Mouse (Mus musculus) embryonic stem cell, embryonic (primary cell): Measurements from ENCODE around the gene Vegfd.

ENCODE experiments used
- CTCF ChIA-PET, 4 experiments: fragments of 300-600 bp in 2 of 4; fragments of 350-600 bp in 2 of 4; sonication (Branson Sonifier 250); formaldehyde crosslinking; loops; one replicate each; lab custom pipeline; 2022; ENCODE audit warnings: inconsistent platforms in 2 of 4; lab: Charles Lee
- POLR2A ChIA-PET, 4 experiments: fragments of 300-600 bp in 2 of 4; fragments of 350-600 bp in 2 of 4; sonication (Branson Sonifier 250); formaldehyde crosslinking; loops; one replicate each; lab custom pipeline; 2022; ENCODE audit warnings: antibody characterized with exemption in 4 of 4, inconsistent platforms in 1 of 4; lab: Charles Lee

The Vegfd gene

GRCm38 (mm10) chrX:164373081-164373480, at the start of gene Vegfd:
Gene Vegfd (plus strand): TSS chrX:164373378.
- POLR2A ChIA-PET, result no interaction called here
- CTCF ChIA-PET, result interaction anchor here in 1 of 4 experiments (0.6 kb wide), 1 partner anchor 76 kb away, joined by 5 read pairs; no protein-coding TSS in a partner anchor

GRCm38 (mm10) chrX:164323391-164323913, 49.7 kb upstream of the Vegfd start:
- CTCF ChIA-PET, result no interaction called here
- POLR2A ChIA-PET, result interaction anchor here in 1 of 4 experiments (0.6 kb wide), 1 partner anchor 25 kb away, joined by 3 read pairs; no protein-coding TSS in a partner anchor

- CTCF ChIA-PET, result no interaction called here
- POLR2A ChIA-PET, result no interaction called here
These were observed 42.8 kb upstream of the Vegfd start for GRCm38 (mm10) chrX:164330351-164330750.

GRCm38 (mm10) chrX:164330766-164331165, 42.4 kb upstream of the Vegfd start:
- ChIA-PET POLR2A (no interaction called here), CTCF (no interaction called here)

- ChIA-PET POLR2A (no interaction called here), CTCF (no interaction called here)
These were observed 34.6 kb upstream of the Vegfd start for GRCm38 (mm10) chrX:164338591-164338990.

- ChIA-PET CTCF (no interaction called here), POLR2A (no interaction called here)
These were observed 27.7 kb upstream of the Vegfd start for GRCm38 (mm10) chrX:164345359-164345938.

- ChIA-PET POLR2A (interaction anchor here in 1 of 4 experiments (0.7 kb wide), 1 partner anchor 26 kb away, joined by 3 read pairs; no protein-coding TSS in a partner anchor), CTCF (no interaction called here)
These were observed 24.2 kb upstream of the Vegfd start for GRCm38 (mm10) chrX:164348937-164349336.

- CTCF ChIA-PET, result interaction anchor here in 1 of 4 experiments (0.7 kb wide), 1 partner anchor 816 kb away, joined by 5 read pairs; the partner anchor contains the start of gene Grpr
- POLR2A ChIA-PET, result interaction anchor here in 2 of 4 experiments (0.6 to 1.0 kb wide), 2 partner anchors 20 to 61 kb away, joined by 3 to 4 read pairs; no protein-coding TSS in a partner anchor
These were observed 7.9 kb upstream of the Vegfd start for GRCm38 (mm10) chrX:164365153-164365865.

- ChIA-PET POLR2A (interaction anchor here in 1 of 4 experiments (1.0 kb wide), 1 partner anchor 22 kb away, joined by 3 read pairs; no protein-coding TSS in a partner anchor), CTCF (no interaction called here)
These were observed 2.6 kb upstream of the Vegfd start for GRCm38 (mm10) chrX:164370576-164370975.

GRCm38 (mm10) chrX:164374586-164374985, 1.4 kb downstream of the Vegfd start:
- ChIA-PET POLR2A (interaction anchor here in 1 of 4 experiments (0.6 kb wide), 1 partner anchor 19 kb away, joined by 3 read pairs; no protein-coding TSS in a partner anchor), CTCF (no interaction called here)

- ChIA-PET POLR2A (no interaction called here), CTCF (no interaction called here)
These were observed 6.5 kb downstream of the Vegfd start for GRCm38 (mm10) chrX:164379721-164380120.

- ChIA-PET CTCF (interaction anchor here in 2 of 4 experiments (1.2 to 1.6 kb wide), 3 partner anchors 8 to 65 kb away, joined by 3 to 4 read pairs (median 3); no protein-coding TSS in a partner anchor), POLR2A (interaction anchor here in 3 of 4 experiments (0.6 to 2.1 kb wide), 8 partner anchors 11 to 1655 kb away, joined by 3 to 10 read pairs (median 4); partner anchors contain the start of gene Siah1b (in 2 of the 3))
These were observed 8.6 kb downstream of the Vegfd start for GRCm38 (mm10) chrX:164381618-164382408.

GRCm38 (mm10) chrX:164394091-164394490, 20.9 kb downstream of the Vegfd start:
- ChIA-PET POLR2A (interaction anchor here in 2 of 4 experiments (0.5 to 1.2 kb wide), 3 partner anchors 12 to 21 kb away, joined by 3 read pairs; no protein-coding TSS in a partner anchor), CTCF (interaction anchor here in 1 of 4 experiments (0.6 kb wide), 1 partner anchor 9 kb away, joined by 3 read pairs; no protein-coding TSS in a partner anchor)

- ChIA-PET POLR2A (interaction anchor here in 1 of 4 experiments (0.8 to 1.6 kb wide), 5 partner anchors 8 to 28 kb away, joined by 3 to 7 read pairs (median 3); no protein-coding TSS in a partner anchor), CTCF (interaction anchor here in 1 of 4 experiments (0.8 kb wide), 1 partner anchor 17 kb away, joined by 3 read pairs; no protein-coding TSS in a partner anchor)
These were observed 25.3 kb downstream of the Vegfd start for GRCm38 (mm10) chrX:164398456-164398855.

GRCm38 (mm10) chrX:164405080-164405649, 32.0 kb downstream of the Vegfd start:
- ChIA-PET CTCF (no interaction called here), POLR2A (interaction anchor here in 2 of 4 experiments (1.3 to 5.0 kb wide), 4 partner anchors 11 to 329 kb away, joined by 3 to 28 read pairs (median 4); partner anchors contain the start of gene Siah1b (in 1 of the 2))

- ChIA-PET CTCF (no interaction called here), POLR2A (interaction anchor here in 2 of 4 experiments (0.6 to 5.0 kb wide), 12 partner anchors 9 to 989 kb away, joined by 3 to 28 read pairs (median 4); partner anchors contain the start of gene Zrsr2 (in 1 of the 2))
These were observed 33.2 kb downstream of the Vegfd start for GRCm38 (mm10) chrX:164406133-164407022.
